Mouse (Mus musculus): Measurements from ENCODE around the gene Eif6. TPM values are rescaled to one million over a fixed set of nuclear protein-coding genes. Genes with fewer than 3 reads are reported as not detected.

Eif6 gene
- total and polyA plus RNA-seq, 3 experiments, result 349 to 408 TPM; not detected in 1

DNA sequence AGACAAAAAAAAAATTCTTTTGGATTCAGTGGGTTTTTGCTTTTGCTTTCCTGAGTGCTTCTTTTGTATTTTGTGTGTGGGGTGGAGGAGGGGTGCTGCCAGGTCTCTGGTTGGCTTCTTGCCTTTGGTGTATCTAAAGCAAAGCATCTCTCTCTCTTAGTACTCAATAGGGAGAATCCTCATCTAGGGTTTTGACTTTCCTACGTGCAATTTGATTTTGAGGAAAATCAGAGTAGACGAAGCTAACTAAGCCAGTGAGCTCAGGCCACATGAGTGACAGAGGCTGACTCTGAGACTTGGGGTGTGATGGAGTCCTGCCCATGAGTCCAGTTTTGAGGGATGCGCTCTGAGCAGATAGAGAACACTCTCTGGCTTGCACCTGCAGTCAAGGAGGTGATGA, 47.2 kb downstream of the Eif6 start:
- Histone ChIP-seq H3K36me3 (ENCODE audit: control insufficient read depth in 1 of 2, insufficient read depth in 2 of 2, low read length in 2 of 2) (no peaks in the 10 kb centered on the region), H3K9ac (ENCODE audit: control insufficient read depth, low read depth, low read length, poor library complexity, severe bottlenecking) (no peak overlapping the region), H3K9me3 (replicated peaks; ENCODE audit: insufficient read depth, low read length) (no peaks in the 10 kb centered on the region), H3K4me3 (ENCODE audit: control insufficient read depth in 1 of 2, insufficient read depth in 1 of 2, low read depth in 2 of 2, low read length in 2 of 2) (no peak overlapping the region), H3K27ac (ENCODE audit: control insufficient read depth, low read depth, low read length) (no peak overlapping the region), H3K79me2 (ENCODE audit: control insufficient read depth, insufficient read depth, low read length, poor library complexity) (no peaks in the 10 kb centered on the region), H3K27me3 (ENCODE audit: control insufficient read depth in 1 of 2, insufficient read depth in 2 of 2, low read length in 2 of 2) (no peaks in the 10 kb centered on the region; a peak in 1 of 4 replicates), H3K4me1 (ENCODE audit: control insufficient read depth in 1 of 2, insufficient read depth in 2 of 2, low read length in 2 of 2) (0 out of 4 replicates have a peak, but pooled peaks cover 0 to 5% of the 10 kb centered on the region in 2 experiments)
- TF ChIP-seq USF2 (IDR thresholded peaks at IDR 0.05; ENCODE audit: borderline replicate concordance in 1 of 2, insufficient read depth in 1 of 2, low read depth in 1 of 2, low read length in 2 of 2), result no peak
- TF ChIP-seq ETS1 (IDR thresholded peaks at IDR 0.05; ENCODE audit: low read depth, low read length), result no peak
- TF ChIP-seq SMC3 (IDR thresholded peaks at IDR 0.05; ENCODE audit: low read depth, low read length), result no peak
- TF ChIP-seq GABPA (IDR thresholded peaks at IDR 0.05; ENCODE audit: low read depth, low read length), result no peak
- no peak for TF ChIP-seq NRF1 (IDR thresholded peaks at IDR 0.05; ENCODE audit: insufficient read depth, low read depth, low read length, poor library complexity, severe bottlenecking)
- no peak for DNase-seq (ENCODE audit: low read depth, low spot score)

DNA sequence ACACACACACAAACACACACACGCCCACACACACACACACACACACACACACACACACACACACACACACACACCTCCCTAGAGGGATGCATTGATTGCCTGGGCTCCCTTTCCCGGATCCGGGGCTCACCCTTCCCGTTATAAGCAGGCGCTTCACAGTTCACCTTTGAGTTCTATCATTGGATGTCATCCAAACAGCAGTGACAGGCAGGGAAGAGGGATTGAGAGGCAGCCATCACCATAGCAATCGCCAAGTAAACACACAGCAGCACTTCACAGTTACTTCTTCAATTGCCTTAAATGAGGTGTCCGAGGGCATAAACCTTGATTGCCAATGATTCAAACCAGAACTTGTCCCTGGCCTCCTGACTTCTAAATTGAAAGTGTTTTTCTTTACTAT, 47.7 kb downstream of the Eif6 start:
- H3K4me1 ChIP-seq (ENCODE audit: control insufficient read depth in 1 of 2, insufficient read depth in 2 of 2, low read length in 2 of 2), result 0 out of 4 replicates have a peak, but pooled peaks cover 0 to 5% of the 10 kb centered on the region in 2 experiments
- H3K4me3 ChIP-seq (ENCODE audit: control insufficient read depth in 1 of 2, insufficient read depth in 1 of 2, low read depth in 2 of 2, low read length in 2 of 2), result no peak overlapping the region
- no peaks in the 10 kb centered on the region for H3K36me3 ChIP-seq (ENCODE audit: control insufficient read depth in 1 of 2, insufficient read depth in 2 of 2, low read length in 2 of 2)
- TF ChIP-seq RAD21 (IDR thresholded peaks at IDR 0.05; ENCODE audit: low read depth, low read length) (no peak), USF2 (IDR thresholded peaks at IDR 0.05; ENCODE audit: borderline replicate concordance in 1 of 2, insufficient read depth in 1 of 2, low read depth in 1 of 2, low read length in 2 of 2) (no peak), ETS1 (IDR thresholded peaks at IDR 0.05; ENCODE audit: low read depth, low read length) (no peak), TBP (IDR thresholded peaks at IDR 0.05; ENCODE audit: low read depth, low read length) (no peak), MAZ (IDR thresholded peaks at IDR 0.05; ENCODE audit: low read depth, low read length) (no peak), BHLHE40 (IDR thresholded peaks at IDR 0.05; ENCODE audit: borderline replicate concordance, low read depth, low read length) (no peak), CTCF (IDR thresholded peaks at IDR 0.05 in 2 of 3, conservative IDR thresholded peaks at IDR 0.05 in 1 of 3; ENCODE audit: control insufficient read depth in 1 of 3, insufficient read depth in 1 of 3, low read depth in 2 of 3, low read length in 3 of 3, poor library complexity in 1 of 3, severe bottlenecking in 1 of 3) (no peak), ELF1 (IDR thresholded peaks at IDR 0.05; ENCODE audit: low read depth, low read length) (no peak), MXI1 (IDR thresholded peaks at IDR 0.05; ENCODE audit: low read depth, low read length) (no peak), NELFE (IDR thresholded peaks at IDR 0.05; ENCODE audit: low read depth, low read length) (no peak), ZC3H11A (IDR thresholded peaks at IDR 0.05; ENCODE audit: low read depth, low read length) (no peak), EP300 (IDR thresholded peaks at IDR 0.05; ENCODE audit: low read depth in 1 of 2, low read length in 2 of 2) (no peak), CHD1 (IDR thresholded peaks at IDR 0.05; ENCODE audit: low read depth, low read length) (no peak)
- H3K27ac ChIP-seq (ENCODE audit: control insufficient read depth, low read depth, low read length), result no peak overlapping the region
- H3K79me2 ChIP-seq (ENCODE audit: control insufficient read depth, insufficient read depth, low read length, poor library complexity), result no peaks in the 10 kb centered on the region
- no peak overlapping the region for H3K9ac ChIP-seq (ENCODE audit: control insufficient read depth, low read depth, low read length, poor library complexity, severe bottlenecking)
- DNase-seq (ENCODE audit: low read depth, low spot score), result peak; percentile 38
- no peaks in the 10 kb centered on the region; a peak in 1 of 4 replicates for H3K27me3 ChIP-seq (ENCODE audit: control insufficient read depth in 1 of 2, insufficient read depth in 2 of 2, low read length in 2 of 2)
- no peaks in the 10 kb centered on the region for H3K9me3 ChIP-seq (replicated peaks; ENCODE audit: insufficient read depth, low read length)

Data from MEL (cell line).